Mouse (Mus musculus) cortical plate, adult 2 months (tissue): ENCODE measurements around the gene Rufy3.

Source experiments
- CTCF ChIP-seq: fragments of 200-500 bp; IDR thresholded peaks from 2 replicates; pipeline ENCODE4 v1.5.1; 2011; ENCODE audit warnings: mild to moderate bottlenecking, control low read depth, low read length; ENCODE audit not compliant: insufficient read depth; ENCODE audit errors: extremely low read depth
- POLR2A ChIP-seq: fragments of 200-500 bp; IDR thresholded peaks from 2 replicates; pipeline ENCODE4 v1.6.1; 2011; ENCODE audit warnings: mild to moderate bottlenecking, low read length, control low read depth; ENCODE audit not compliant: insufficient read depth; ENCODE audit errors: extremely low read depth

DNA sequence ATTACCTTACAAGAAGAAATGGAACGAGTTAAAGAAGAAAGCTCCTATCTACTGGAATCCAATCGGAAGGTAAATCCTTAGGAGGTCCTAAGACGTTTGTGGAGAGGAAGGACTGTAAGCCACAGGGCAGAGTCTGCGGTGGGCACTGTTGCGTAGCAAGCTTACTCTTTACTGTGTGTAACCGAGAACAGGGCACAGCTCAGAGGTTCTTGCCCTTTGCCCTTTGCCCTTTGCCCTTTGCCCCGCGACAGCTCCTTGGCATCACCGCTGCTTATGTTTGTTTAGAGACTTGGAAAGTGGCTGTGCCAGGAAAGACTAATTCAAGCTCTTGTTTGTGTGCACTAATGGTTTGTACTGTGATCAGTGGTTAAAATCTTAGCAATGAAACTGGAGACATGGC lies 67.6 kb downstream of the Rufy3 start:
- TF ChIP-seq CTCF (no peak), POLR2A (no peak)
